Mouse (Mus musculus) natural killer cell, adult 2 months (primary cell): ENCODE results near the gene Trmt112.

Source experiments
- DNase-seq, 2 experiments: peaks; one replicate each; pipeline ENCODE4 v3.0.0; 2022; ENCODE audit warnings: low spot score in 2 of 2

Trmt112 gene

GRCm38 (mm10) chr19:6925611-6926329 is 16.3 kb downstream of the Trmt112 start:
- DNase-seq: no peak

DNA sequence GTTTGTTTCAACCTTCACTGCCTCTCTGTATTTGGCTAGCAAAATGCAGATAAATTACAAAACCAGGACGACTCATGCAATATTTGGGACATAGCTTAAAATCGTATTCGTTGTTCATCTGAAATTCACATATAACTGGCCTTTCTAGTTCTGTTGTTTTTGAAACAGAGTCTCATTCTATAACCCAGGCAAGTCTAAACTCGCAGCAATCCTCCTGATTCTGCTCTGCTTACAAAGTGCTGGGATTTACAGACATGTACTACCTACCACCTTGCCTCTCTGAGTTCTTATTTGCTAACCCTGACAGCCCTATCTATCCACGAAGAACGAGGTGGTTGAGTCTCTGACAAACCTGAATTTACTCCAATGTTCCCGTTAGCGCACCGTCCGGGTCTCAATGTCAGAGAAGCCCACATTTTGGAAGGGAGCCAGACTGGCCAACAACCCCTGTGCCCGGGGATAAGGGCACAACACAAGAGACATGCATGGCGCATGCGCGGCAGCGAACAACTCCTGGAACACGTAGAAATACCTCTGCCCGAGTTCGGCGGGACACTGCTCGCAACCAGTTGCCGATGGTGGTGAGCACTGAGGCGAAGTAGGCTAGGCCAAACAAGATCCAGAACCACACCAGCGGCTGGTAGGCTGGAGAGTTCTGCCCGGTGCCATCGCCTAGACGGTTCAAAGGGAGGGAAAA is 17.2 kb downstream of the Trmt112 start:
- DNase-seq: peak in 1 of 2 experiments; percentile 34

DNA sequence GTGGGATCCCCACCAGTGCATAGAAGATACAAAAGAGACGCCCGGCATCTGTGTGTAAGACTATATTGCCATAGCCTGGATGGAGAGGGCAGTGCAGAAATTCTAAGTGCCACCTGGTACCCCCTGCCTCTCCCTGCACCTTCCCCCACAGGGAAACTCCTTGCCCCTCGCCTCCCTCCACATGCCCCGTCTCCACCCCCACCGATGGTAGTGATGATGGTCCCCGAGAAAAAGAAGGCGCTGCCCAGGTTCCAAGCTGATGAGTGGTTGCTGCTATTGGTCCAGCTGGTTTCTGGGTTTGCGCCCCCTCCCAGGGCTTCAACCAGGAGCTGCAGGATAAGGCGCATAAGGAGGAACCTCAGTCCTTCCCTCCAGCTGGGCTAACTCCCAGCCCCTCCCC is 18.6 kb downstream of the Trmt112 start:
- DNase-seq: no peak

DNA sequence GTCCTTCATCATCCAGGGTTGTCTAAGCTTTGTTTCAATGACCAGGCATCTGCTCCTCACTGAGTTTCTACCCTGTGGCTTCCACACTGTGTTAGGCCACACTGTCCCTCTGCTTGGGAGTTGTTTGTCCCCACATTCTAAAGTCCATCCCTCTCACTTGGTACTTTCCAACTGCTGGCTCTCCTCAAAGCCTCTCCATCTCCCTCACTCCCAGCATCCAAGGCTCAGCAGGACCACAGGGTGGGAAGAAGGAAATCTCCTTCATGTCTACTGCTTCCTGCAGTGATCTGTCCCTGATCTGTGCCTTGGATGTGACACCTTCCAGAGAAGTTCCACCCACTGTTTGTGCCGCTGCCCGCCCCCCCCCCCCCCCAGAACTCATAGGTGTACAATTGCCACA is 21.5 kb downstream of the Trmt112 start:
- DNase-seq: no peak

DNA sequence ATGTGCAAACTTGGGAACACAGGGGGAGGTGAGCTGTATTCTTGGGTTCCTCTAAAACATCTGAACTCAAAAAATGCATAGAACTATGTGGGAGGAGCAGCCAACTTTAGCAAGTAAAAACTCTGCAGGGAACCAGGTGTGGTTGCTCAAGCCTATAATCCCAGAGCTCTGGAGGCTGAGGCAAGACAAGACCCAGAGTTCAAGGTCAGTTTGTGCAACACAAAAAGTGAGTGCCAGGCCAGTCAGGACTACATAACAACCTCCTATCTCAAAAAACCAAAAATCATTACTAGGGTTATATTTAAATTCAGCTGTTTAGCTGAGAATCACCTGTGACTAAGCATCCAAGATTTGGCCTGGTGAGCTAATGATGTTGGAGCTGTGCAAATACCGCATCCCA is 22.5 kb downstream of the Trmt112 start:
- DNase-seq: no peak

DNA sequence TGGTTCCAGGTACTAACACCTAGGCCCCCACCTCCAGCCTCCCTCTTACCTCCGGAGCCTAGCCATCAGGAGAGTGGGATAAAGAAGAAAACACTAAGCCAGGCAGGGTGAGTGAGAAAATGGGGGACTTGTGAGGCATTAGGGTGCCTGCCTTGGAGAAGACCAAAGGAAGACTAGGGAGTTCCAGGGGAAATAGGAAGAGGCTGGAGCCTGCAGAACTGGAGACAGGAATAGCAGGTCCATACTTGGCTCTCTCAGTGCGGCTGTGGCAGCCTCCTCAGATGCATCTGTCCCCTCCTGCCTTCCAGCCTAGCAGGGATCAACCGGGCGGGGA is 23.6 kb downstream of the Trmt112 start:
- DNase-seq: no peak

GRCm38 (mm10) chr19:6933436-6934194 is 24.1 kb downstream of the Trmt112 start:
- peak in 1 of 2 experiments; percentile 32 for DNase-seq

- no peak for DNase-seq
Measured at GRCm38 (mm10) chr19:6934195-6934977, 24.9 kb downstream of the Trmt112 start, which contains the start of gene Kcnk4. Gene Kcnk4 (minus strand): TSS chr19:6934515.

DNA sequence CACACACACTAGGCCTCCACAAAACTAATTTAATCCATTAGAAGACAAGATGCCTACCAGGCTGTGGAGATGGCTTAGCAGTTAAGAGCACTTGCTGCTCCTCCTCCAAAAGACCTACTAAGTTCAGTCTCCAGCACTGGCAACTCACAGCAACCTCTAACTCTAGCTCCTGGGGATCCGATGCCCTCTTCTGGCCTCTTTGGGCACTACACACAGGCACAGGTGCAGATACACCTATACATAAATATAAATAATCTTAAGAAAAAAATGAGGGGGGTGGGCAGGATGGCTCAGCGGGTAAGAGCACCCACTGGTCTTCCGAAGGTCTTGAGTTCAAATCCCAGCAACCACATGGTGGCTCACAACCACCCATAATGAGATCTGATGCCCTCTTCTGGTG is 26.8 kb downstream of the Trmt112 start:
- DNase-seq: peak in 1 of 2 experiments; percentile 53

DNA sequence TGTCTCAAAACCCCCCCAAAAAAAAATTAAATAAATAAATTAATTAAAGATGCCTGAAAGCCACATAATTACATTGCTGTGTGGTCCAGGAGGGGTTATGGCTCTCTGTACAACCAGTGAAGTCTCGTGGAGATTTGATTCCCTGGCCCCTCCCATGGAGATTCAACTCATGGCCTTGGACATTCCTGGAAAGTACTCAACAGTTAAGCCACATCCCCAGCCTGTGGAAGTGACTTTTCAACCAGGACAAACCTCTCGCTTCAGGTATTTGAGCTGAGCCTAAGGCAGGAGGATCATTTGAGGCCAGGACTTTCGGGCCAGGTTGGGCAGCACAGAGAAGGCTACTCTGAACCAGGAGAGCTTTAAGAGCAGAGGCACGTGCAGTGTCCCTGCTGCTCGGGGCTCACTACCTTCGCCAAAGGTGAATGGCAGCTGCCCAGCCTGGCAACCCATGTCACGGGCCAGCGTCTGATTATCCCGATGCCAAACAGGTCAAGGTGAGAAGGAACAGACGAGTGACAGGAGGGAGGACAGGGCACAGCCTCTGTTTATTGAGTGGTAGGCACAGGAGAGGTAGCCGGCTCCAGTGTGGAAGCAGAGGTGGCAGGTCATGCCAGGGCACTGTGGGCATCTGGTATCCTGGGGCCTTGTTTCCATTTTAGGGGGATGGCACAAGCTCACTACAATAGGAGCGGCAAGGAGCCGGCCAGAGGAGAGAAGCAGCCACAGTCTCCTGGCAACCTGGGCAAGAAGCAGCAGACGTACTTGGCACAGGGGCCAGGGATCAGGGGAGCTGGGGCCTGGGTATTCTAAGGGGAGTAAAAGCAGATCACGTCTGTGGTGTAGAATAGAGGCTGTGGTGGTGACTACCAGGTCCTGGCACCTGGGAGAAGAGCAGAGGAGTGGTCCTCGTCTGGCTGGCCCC is 28.3 kb downstream of the Trmt112 start:
- no peak for DNase-seq

GRCm38 (mm10) chr19:6939106-6940002 is 29.9 kb downstream of the Trmt112 start:
- DNase-seq: no peak

GRCm38 (mm10) chr19:6940396-6941351 is 31.2 kb downstream of the Trmt112 start:
- no peak for DNase-seq

- DNase-seq: peak; percentile 90 to 91
Measured at GRCm38 (mm10) chr19:6941372-6942248, 32.1 kb downstream of the Trmt112 start, which contains the start of gene Bad. Gene Bad (plus strand): TSS chr19:6941861.

DNA sequence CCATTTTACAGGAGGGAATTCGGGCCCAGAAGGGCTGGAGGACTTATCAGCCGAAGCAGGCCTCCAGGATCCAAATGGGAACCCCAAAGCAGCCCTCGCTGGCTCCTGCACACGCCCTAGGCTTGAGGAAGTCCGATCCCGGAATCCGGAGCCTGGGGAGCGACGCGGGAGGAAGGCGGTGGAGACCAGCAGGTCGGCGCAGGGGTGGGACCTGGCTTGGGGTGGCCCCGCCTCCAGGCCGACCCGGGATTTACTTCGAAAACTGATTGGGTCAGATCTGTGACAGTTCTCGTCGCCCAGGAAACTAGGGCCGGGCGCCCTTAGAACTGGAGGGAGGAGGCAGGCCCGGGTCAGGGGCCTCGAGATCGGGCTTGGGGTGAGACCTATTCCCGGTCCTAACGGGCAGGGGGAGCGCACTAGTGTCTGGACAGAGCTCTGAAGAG is 32.8 kb downstream of the Trmt112 start, which contains the start of gene Gpr137:
Gpr137 (minus strand) TSS at position 232 of the 443 bp plus-strand sequence.
- DNase-seq: peak; percentile 85 to 87

GRCm38 (mm10) chr19:6942764-6943163 is 33.3 kb downstream of the Trmt112 start:
- DNase-seq: no peak

DNA sequence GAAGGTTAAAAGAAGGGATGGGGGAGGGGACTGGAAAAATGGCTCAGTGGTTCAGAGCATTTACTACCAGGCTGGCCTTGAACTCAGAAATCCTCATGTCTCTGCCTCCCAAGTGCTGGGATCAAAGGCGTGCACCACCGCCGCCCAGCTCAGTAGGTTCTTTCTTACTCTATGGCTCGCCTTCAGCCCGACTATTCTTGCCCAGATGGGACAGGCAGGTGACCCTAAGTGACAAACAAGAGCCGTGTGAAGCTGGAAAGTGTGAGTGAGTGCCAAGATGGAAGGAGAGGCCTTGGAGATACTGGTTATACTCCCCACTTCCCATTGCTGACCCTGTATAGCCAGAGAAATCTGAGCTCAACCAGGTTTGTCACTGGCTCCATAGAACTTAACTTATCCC is 34.2 kb downstream of the Trmt112 start:
- DNase-seq: no peak

- no peak for DNase-seq
Measured at GRCm38 (mm10) chr19:6947742-6948141, 38.2 kb downstream of the Trmt112 start.
